Mouse (Mus musculus) hindbrain, embryonic 15.5 days (tissue): ENCODE results near the gene Serpine1. TPM values are rescaled to one million over a fixed set of nuclear protein-coding genes. Genes with fewer than 3 reads are reported as not detected.

Experiments used
- ATAC-seq: fragments of 200-750 bp; cut with Nextera tagmentation; 2 replicates; pipeline ENCODE4 v1.8.0; 2017; ENCODE audit warnings: low read depth, moderate number of reproducible peaks, moderate TSS enrichment; ENCODE audit not compliant: low FRiP score
- H3K27ac ChIP-seq: fragments of 300-500 bp; sonication (generic); replicated peaks from 2 replicates; pipeline ENCODE4 v1.5.1; 2015; ENCODE audit warnings: mild to moderate bottlenecking, inconsistent platforms
- H3K27me3 ChIP-seq: fragments of 300-500 bp; sonication (generic); 2 replicates; pipeline ENCODE4 v1.6.1; 2015; ENCODE audit warnings: control low read depth, inconsistent platforms
- H3K36me3 ChIP-seq: fragments of 300-500 bp; sonication (generic); 2 replicates; pipeline ENCODE4 v1.6.1; 2015; ENCODE audit warnings: control low read depth, inconsistent platforms
- H3K4me1 ChIP-seq: fragments of 300-500 bp; sonication (generic); replicated peaks from 2 replicates; pipeline ENCODE4 v1.6.1; 2015; ENCODE audit warnings: control low read depth, inconsistent platforms
- H3K4me2 ChIP-seq: fragments of 300-500 bp; sonication (generic); 2 replicates; pipeline ENCODE4 v1.6.1; 2015; ENCODE audit warnings: moderate library complexity, mild to moderate bottlenecking, inconsistent platforms
- H3K4me3 ChIP-seq: fragments of 300-500 bp; sonication (generic); 2 replicates; pipeline ENCODE4 v1.5.1; 2015; ENCODE audit warnings: mild to moderate bottlenecking, inconsistent platforms
- H3K9ac ChIP-seq: fragments of 300-500 bp; sonication (generic); 2 replicates; pipeline ENCODE4 v1.6.1; 2015; ENCODE audit warnings: inconsistent platforms
- H3K9me3 ChIP-seq: fragments of 300-500 bp; sonication (generic); 2 replicates; pipeline ENCODE4 v1.6.1; 2016; ENCODE audit warnings: control low read depth, inconsistent platforms
- WGBS: fragments of 180-500 bp; shearing (Covaris S2); methylation state at CpG from one replicate; pipeline ENCODE4 v1.1.7; 2015; 5-methylcytosine and 5-hydroxymethylcytosine counted together
- polyA plus RNA-seq: library from polyadenylated mRNA; unstranded; fragments of >200 nt; fragmentation: Nextera tagmentation; extraction: Ambion mirVana; gene quantifications from 2 replicates; pipeline ENCODE4 v1.2.1, GENCODE M21; 2015

Serpine1 gene
- polyA plus RNA-seq, 1 experiment from 2014 or later: 0.29 TPM

DNA sequence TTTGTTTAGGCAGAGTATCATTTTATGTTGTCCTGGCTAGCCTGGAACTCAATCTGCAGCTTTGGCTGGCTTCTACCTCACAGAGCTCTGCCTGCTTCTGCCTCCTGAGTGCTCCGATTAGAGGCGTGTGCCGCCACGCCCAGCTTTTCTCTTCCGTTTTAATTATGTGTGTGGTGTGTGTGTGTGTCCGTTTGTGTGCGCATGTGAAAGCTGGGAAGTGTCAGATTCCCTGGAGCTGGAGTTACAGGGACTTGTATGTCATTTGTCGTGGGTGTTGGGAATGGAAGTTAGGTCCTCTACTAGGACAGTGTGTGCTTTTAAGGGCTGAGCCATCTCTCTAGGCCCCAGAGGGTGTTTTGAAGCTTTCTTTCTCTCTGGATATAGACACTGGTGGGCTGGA lies 1.1 kb upstream of the Serpine1 start:
- 96% methylated on average over 8 of the region's 8 CpGs for WGBS
- Histone ChIP-seq H3K4me2 (no peak overlapping the region), H3K4me3 (no peak overlapping the region), H3K4me1 (peaks cover 20% of the 10 kb centered on the region), H3K27me3 (no peaks in the 10 kb centered on the region), H3K9me3 (no peaks in the 10 kb centered on the region), H3K27ac (no peak overlapping the region), H3K36me3 (no peaks in the 10 kb centered on the region), H3K9ac (no peak overlapping the region)
- ATAC-seq: no peak

DNA sequence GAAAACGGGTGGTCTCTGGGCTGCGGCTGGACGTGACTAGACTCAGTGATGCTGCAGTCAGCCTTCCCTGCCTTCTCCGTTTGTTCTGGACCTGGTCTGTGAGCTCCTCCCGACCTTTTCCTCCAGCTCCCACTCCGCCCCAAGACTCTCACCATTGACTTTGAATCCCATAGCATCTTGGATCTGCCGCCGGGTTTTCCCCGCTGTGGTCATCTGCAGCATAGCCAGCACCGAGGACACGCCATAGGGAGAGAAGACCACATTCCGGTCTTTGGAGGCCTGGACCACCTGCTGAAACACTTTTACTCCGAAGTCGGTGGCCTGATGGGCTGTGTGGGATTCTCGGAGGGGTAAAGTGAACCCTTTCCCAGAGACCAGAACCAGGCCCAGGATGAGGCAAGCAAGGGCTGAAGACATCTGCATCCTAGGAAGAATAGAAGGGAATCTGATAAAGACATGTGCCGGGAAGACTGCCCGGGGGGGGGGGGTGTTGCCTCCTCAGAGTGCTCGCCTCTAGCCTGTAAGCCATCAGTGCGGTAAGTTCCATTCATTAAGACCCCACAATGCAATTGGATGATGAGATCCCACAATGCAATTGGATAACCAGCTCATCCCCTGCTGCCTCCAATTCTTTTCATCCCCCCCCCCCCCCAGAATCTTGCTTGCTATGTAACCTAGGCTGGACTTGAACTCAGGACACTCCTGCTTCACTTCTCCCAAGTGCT lies 1.0 kb downstream of the Serpine1 start:
- no peaks in the 10 kb centered on the region for H3K9me3 ChIP-seq
- no peaks in the 10 kb centered on the region for H3K27me3 ChIP-seq
- no peak overlapping the region for H3K4me3 ChIP-seq
- peaks cover 20% of the 10 kb centered on the region for H3K4me1 ChIP-seq
- no peak overlapping the region for H3K4me2 ChIP-seq
- H3K27ac ChIP-seq: no peak overlapping the region
- H3K36me3 ChIP-seq: no peaks in the 10 kb centered on the region
- no peak overlapping the region for H3K9ac ChIP-seq
- 84% methylated on average over 19 of the region's 19 CpGs for WGBS
- no peak for ATAC-seq

DNA sequence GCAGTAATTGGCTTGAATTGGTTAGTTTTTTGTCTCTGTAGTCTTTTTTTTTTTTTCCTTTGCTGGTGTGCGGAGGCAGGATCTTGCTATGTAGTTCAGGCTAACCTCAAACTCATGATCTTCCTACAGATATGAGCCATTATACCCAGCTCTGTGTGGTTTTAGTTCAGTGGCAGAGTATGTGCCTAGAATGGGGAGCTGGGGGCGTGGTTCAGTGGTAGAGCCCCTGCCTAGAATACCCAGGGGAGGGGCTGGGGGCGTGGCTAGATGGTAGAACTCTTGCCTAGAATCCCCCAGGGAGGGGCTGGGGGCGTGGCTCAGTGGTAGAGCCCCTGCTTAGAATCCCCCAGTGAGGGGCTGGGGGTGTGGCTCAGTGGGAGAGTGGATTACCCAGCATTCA lies 3.4 kb downstream of the Serpine1 start:
- Histone ChIP-seq H3K4me3 (no peak overlapping the region), H3K36me3 (no peaks in the 10 kb centered on the region), H3K27ac (no peak overlapping the region), H3K27me3 (no peaks in the 10 kb centered on the region), H3K9ac (no peak overlapping the region), H3K4me2 (no peak overlapping the region), H3K4me1 (peaks cover 14% of the 10 kb centered on the region), H3K9me3 (no peaks in the 10 kb centered on the region)
- ATAC-seq: no peak
- WGBS: 90% methylated on average over 4 of the region's 4 CpGs

DNA sequence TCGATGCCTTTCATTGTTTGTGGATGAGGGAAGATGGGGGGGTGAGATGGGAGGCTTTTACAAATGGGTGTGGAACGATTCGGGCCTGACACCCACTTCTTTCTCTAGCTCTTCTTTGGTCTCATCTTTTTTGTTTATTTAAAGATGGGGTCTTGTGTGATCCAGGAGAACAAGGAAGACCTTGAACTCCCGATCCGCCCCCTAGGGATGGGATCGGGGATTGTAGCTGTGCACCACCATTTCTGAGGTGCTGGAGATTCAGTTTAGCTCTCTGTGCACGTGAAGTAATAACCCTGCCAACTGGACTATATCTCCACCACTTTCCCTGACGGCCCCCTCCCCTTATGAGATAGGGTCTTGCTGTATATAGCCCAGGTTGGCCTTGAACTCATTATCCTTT lies 6.1 kb downstream of the Serpine1 start:
- Histone ChIP-seq H3K4me3 (no peak overlapping the region), H3K9ac (no peak overlapping the region), H3K36me3 (no peaks in the 10 kb centered on the region), H3K9me3 (no peaks in the 10 kb centered on the region), H3K4me2 (no peak overlapping the region), H3K27ac (no peak overlapping the region), H3K27me3 (no peaks in the 10 kb centered on the region), H3K4me1 (no peaks in the 10 kb centered on the region)
- no peak for ATAC-seq
- 78% methylated on average over 8 of the region's 8 CpGs for WGBS

DNA sequence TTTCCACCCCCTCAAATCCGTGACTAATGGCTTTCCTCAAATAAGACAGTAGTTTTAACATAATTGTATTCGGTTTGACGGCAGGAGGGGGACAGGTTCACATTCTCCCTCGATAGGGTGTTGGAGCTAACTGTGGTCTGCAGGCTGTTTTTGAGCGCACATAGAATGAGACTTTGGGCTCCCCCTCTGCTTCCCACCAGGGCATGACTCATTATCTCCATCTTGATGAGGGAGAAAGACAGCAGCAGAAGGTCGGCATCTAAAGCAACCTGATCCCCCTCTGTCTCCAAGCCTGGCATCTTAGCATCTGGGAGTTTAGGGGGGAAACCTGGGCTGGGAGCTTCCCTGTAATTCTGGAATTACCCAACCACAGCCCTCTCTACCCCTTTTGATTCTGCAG lies 6.6 kb downstream of the Serpine1 start:
- no peak overlapping the region for H3K9ac ChIP-seq
- H3K9me3 ChIP-seq: no peaks in the 10 kb centered on the region
- H3K4me3 ChIP-seq: no peak overlapping the region
- H3K4me1 ChIP-seq: no peaks in the 10 kb centered on the region
- H3K36me3 ChIP-seq: no peaks in the 10 kb centered on the region
- H3K27me3 ChIP-seq: no peaks in the 10 kb centered on the region
- no peak overlapping the region for H3K4me2 ChIP-seq
- 57% methylated on average over 6 of the region's 6 CpGs for WGBS
- no peak for ATAC-seq
- H3K27ac ChIP-seq: no peak overlapping the region

DNA sequence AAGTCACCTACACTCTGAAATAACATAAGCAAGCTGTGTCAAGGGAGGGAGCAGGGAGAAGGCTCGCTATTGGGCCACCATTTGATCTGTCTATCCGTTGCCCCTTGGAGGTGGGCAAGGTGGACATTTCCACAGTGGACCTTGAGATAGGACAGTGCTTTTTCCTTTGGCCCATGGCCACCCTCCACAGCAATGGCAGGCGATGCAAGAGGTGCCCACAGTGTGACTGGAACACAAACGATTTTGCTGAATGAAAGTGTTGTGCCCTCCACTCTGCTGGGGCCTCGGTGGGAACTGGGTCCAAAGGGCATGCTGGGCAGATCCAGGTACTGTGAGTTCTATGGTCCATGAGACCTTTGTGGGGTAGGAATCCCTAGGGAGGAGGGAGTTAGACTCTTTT lies 9.5 kb downstream of the Serpine1 start:
- Histone ChIP-seq H3K9ac (no peak overlapping the region), H3K4me3 (no peak overlapping the region), H3K9me3 (no peaks in the 10 kb centered on the region), H3K36me3 (no peaks in the 10 kb centered on the region), H3K27ac (no peak overlapping the region), H3K4me2 (no peak overlapping the region), H3K4me1 (no peaks in the 10 kb centered on the region), H3K27me3 (no peaks in the 10 kb centered on the region)
- ATAC-seq: no peak
- WGBS: 89% methylated on average over 5 of the region's 5 CpGs

DNA sequence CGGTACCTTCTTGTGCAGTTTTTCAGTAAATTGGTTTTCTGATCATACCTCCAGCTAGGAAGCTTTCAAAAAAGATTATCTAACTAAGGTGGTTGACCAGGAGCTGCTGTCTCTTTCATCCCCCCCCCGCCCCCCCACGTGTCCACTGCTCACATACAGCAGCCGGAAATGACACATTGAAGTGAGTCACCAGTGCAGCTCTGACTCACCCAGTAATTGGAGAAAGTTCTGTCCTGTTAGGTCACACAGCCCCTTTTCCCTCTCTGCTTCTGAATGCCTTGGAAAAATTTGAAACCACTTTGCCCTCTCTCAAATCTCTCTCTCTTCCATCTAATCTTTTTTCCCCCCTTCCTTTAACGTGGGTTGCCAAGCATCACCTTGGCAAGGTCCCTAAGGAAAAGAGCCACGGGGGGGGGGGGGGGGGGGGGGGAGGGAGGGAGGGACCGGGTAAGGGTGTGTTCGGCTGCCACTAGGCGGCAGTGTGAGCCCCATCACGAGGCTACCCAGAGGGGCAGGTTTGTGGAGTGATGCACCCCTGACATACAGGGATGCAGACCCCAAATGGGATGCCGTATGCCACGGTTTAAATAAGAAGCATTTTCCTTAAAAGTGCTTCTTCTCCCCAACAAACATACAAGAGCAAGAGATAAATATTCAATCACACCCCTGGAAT lies 10.1 kb downstream of the Serpine1 start:
- Histone ChIP-seq H3K36me3 (no peaks in the 10 kb centered on the region), H3K4me2 (no peak overlapping the region), H3K27ac (no peak overlapping the region), H3K4me1 (no peaks in the 10 kb centered on the region), H3K27me3 (no peaks in the 10 kb centered on the region), H3K4me3 (no peak overlapping the region), H3K9me3 (no peaks in the 10 kb centered on the region), H3K9ac (no peak overlapping the region)
- 30% methylated on average over 11 of the region's 12 CpGs for WGBS
- ATAC-seq: no peak

DNA sequence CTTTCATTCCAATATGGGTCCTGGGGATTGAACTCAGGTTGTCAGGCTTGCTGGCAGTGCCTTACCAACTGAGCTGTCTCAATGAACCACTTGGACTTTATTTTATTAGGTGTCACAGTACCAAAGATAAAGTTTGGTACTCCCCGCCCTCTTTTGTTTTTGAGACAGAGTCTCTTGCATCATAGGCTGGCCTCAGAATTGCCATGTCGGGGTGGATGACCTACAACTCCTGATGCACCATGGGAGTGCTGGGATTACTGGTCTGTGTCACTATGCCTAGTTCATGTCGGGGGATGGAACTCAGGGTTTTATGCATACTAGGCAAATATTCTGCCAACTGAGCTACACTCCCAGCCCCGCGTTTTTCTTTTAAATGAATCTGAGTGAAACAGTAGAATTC lies 17.2 kb downstream of the Serpine1 start:
- Histone ChIP-seq H3K27ac (no peak overlapping the region), H3K4me3 (no peak overlapping the region), H3K4me1 (no peaks in the 10 kb centered on the region), H3K9me3 (no peaks in the 10 kb centered on the region), H3K4me2 (no peak overlapping the region), H3K27me3 (no peaks in the 10 kb centered on the region), H3K9ac (no peak overlapping the region), H3K36me3 (no peaks in the 10 kb centered on the region)
- ATAC-seq: no peak
- 91% methylated on average over 5 of the region's 5 CpGs for WGBS

DNA sequence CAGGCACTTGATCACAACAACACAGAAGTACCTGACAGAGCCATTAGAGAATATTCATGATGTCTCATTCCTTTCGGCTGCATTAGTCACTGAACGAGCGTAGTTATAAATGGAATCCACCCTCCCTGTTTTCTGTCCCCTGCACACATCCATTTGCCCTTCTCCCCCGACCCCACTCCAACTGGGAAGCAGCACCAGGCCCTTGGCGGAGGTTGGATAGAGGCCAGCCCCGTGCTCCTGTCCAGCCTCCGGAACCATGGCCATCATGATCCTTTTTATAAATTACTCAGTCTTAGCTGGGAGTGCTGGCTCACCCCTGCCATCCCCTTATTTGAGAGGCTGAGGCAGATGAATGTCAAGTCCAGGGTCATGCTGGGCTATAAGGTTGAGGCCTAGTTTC lies 17.8 kb downstream of the Serpine1 start:
- ATAC-seq: no peak
- H3K4me1 ChIP-seq: no peaks in the 10 kb centered on the region
- H3K4me2 ChIP-seq: no peak overlapping the region
- no peak overlapping the region for H3K9ac ChIP-seq
- H3K27me3 ChIP-seq: no peaks in the 10 kb centered on the region
- H3K4me3 ChIP-seq: no peak overlapping the region
- no peaks in the 10 kb centered on the region for H3K9me3 ChIP-seq
- no peaks in the 10 kb centered on the region for H3K36me3 ChIP-seq
- H3K27ac ChIP-seq: no peak overlapping the region
- 89% methylated on average over 7 of the region's 7 CpGs for WGBS

DNA sequence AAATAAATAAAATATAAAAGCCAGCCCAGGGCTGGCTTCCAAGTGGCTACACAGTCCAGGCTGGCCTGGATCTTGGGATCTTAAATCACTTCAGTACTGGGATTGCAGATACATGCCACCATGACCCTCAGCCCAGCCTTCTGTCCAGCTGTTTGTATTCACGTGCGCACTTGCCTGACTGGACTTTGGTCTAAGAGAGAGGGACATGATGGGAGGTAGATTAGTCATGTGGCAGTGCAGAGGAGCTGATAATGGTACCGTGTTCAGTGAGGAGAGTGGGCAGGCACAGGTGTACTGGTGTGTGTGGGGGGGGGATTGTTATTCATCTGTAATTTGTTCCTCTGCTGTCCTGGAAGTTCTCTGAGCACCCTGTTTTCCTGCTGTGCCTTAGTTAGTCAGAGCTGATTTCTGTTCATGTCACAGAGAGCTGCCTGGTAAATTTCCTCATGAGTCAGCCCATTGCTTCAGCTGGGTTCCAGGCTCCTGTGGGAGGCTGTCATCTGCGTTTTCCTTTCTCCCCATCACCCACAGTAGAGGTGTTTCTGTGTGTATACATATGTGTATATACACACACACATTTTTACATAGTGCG lies 20.1 kb downstream of the Serpine1 start:
- H3K27me3 ChIP-seq: no peaks in the 10 kb centered on the region
- no peak for ATAC-seq
- H3K27ac ChIP-seq: no peak overlapping the region
- WGBS: 87% methylated on average over 5 of the region's 5 CpGs
- no peaks in the 10 kb centered on the region for H3K9me3 ChIP-seq
- H3K4me3 ChIP-seq: no peak overlapping the region
- H3K9ac ChIP-seq: no peak overlapping the region
- H3K36me3 ChIP-seq: no peaks in the 10 kb centered on the region
- H3K4me1 ChIP-seq: no peaks in the 10 kb centered on the region
- no peak overlapping the region for H3K4me2 ChIP-seq

DNA sequence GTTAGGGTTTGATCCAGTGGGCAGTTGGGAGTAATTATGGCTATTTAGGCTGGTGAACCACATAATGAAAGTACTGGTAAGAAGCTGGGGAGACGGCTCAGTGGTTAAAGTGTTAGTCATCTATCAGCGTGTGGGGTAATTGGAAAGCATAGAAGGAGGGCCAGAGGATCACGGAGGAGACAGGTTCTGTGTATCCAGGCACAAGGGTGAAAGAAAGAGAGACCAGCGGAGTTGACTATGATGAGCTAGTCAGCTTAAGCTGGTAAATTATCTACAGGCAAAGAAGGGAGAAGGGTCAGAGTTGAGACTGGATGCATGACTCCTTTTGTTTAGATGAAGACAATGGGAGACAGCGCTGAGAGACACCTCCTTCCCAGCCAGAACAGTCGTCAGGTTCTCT lies 20.9 kb downstream of the Serpine1 start:
- Histone ChIP-seq H3K36me3 (no peaks in the 10 kb centered on the region), H3K4me1 (peaks cover 6% of the 10 kb centered on the region), H3K27ac (no peak overlapping the region), H3K4me3 (no peak overlapping the region), H3K4me2 (no peak overlapping the region), H3K9ac (no peak overlapping the region), H3K9me3 (no peaks in the 10 kb centered on the region), H3K27me3 (no peaks in the 10 kb centered on the region)
- ATAC-seq: no peak
- 34% methylated on average over 6 of the region's 6 CpGs for WGBS

DNA sequence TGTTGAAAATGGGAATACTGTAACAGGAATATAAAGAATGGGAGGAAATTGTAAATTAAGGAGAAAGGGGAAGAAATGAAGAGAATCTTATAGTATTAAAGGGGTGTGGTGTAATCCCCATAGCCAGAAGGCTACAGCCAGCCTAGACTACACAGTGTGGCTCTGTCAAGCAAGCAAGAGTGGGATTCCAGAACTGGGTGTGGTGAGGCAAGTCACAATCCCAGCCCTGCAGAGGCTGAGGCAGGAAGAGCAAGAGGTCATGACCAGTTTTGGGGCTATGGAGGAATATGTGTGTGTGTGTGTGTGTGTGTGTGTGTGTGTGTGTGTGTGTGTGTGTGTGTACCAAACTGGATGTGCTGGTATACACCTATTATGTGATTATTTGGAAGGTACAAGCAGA lies 25.1 kb downstream of the Serpine1 start:
- no peak overlapping the region for H3K9ac ChIP-seq
- H3K4me3 ChIP-seq: no peak overlapping the region
- no peak overlapping the region for H3K4me2 ChIP-seq
- no peak for ATAC-seq
- no peaks in the 10 kb centered on the region for H3K9me3 ChIP-seq
- H3K4me1 ChIP-seq: peaks cover 14% of the 10 kb centered on the region
- no peak overlapping the region for H3K27ac ChIP-seq
- H3K27me3 ChIP-seq: no peaks in the 10 kb centered on the region
- H3K36me3 ChIP-seq: peaks cover 8% of the 10 kb centered on the region
